Mouse (Mus musculus): ENCODE measurements around the gene Olfr173. TPM values are rescaled to one million over a fixed set of nuclear protein-coding genes. Genes with fewer than 3 reads are reported as not detected.

The Olfr173 gene
- not detected in 2 replicates for polyA plus RNA-seq (2016; fragmentation: Nextera tagmentation; extraction: Ambion mirVana)

DNA sequence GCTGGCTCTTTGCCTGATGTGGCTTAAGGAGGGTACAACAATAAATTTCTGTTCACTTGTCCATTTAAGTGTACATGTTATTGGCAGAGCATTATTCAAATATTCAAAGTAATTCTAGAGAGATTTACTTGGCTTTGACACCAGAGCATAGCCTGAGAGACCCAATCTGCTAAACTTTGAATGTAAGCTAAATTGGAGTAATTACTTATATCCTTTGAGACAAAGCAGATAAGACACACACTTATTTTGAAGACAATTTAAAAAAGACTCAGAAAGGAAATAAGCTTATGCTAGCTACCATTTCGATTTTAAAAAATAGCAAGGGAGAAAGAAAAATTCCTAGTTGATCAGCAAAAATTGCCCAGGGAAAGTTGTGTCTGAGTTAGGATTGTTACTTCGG lies at the start of gene Olfr173:
TSS of gene Olfr173 (minus strand) at position 101 of the 400 bp plus-strand sequence.
- H3K9me3 ChIP-seq = no peaks in the 10 kb centered on the region
- no peak for DNase-seq (ENCODE audit: low spot score)
- H3K27me3 ChIP-seq (replicated peaks; ENCODE audit: low read depth, poor library complexity, severe bottlenecking) = no peaks in the 10 kb centered on the region
- no peak within 1 kb of the TSS for H3K4me3 ChIP-seq
- no peaks in the 10 kb centered on the region for H3K36me3 ChIP-seq (replicated peaks)
- 74% methylated on average over 2 of the region's 2 CpGs for WGBS
- H3K4me1 ChIP-seq = no peaks in the 10 kb centered on the region
- no peak within 1 kb of the TSS for H3K27ac ChIP-seq (replicated peaks)

DNA sequence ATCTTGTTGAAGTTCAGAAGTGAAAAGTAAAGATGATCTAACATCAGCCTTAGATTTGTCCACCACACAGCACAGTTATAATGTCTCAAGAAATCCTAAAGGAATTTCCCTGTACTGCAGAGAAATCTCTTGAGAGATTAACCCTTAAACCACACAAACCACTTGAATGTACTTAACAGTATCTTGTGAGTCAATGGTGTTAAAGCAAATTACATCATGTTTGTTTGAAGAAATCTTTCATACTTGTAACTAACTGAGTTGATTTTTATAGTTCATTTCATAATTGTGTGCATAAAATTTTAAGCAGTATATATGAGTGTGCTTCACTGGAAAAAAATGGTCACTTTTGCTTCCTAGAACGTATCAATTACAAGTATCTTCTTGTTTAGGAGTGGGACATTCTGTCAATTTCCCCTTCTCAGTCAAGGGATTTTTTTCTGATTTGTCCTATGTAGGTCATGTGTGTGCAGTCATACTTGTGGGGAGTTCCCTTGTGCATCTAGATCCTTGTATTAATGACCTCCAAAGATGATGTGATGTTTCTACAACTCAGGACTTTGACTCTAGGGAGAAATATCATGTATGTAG lies 26.8 kb upstream of the Olfr173 start, which contains the start of gene Olfr175-ps1:
TSS of gene Olfr175-ps1 (minus strand) at position 51 of the 588 bp plus-strand sequence.
- 85% methylated on average over 1 of the region's 1 CpGs for WGBS
- DNase-seq (ENCODE audit: low spot score) = no peak
- no peak within 1 kb of the TSS for H3K4me3 ChIP-seq

GRCm38 (mm10) chr16:58763076-58763475 lies 37.0 kb downstream of the Olfr173 start, which contains the start of gene Olfr172:
Olfr172 (minus strand) TSS chr16:58763176.
- Histone ChIP-seq H3K36me3 (replicated peaks) (no peaks in the 10 kb centered on the region), H3K9me3 (no peaks in the 10 kb centered on the region), H3K4me1 (no peaks in the 10 kb centered on the region), H3K27ac (replicated peaks) (no peak within 1 kb of the TSS), H3K27me3 (replicated peaks; ENCODE audit: low read depth, poor library complexity, severe bottlenecking) (no peaks in the 10 kb centered on the region), H3K4me3 (no peak within 1 kb of the TSS)
- 89% methylated on average over 1 of the region's 1 CpGs for WGBS
- no peak for DNase-seq (ENCODE audit: low spot score)

More for the DNA sequence above, 26.8 kb upstream of the Olfr173 start, which contains the start of gene Olfr175-ps1:
- Histone ChIP-seq H3K36me3 (replicated peaks) (no peaks in the 10 kb centered on the region), H3K4me1 (no peaks in the 10 kb centered on the region), H3K27me3 (replicated peaks; ENCODE audit: low read depth, poor library complexity, severe bottlenecking) (no peaks in the 10 kb centered on the region), H3K27ac (replicated peaks) (no peak within 1 kb of the TSS), H3K9me3 (no peaks in the 10 kb centered on the region)

- H3K27ac ChIP-seq (replicated peaks) = no peak overlapping the region
- H3K36me3 ChIP-seq (replicated peaks) = no peaks in the 10 kb centered on the region
- H3K27me3 ChIP-seq (replicated peaks; ENCODE audit: low read depth, poor library complexity, severe bottlenecking) = no peaks in the 10 kb centered on the region
- H3K4me3 ChIP-seq = no peak overlapping the region
- H3K9me3 ChIP-seq = no peaks in the 10 kb centered on the region
- no peak for DNase-seq (ENCODE audit: low spot score)
- no peaks in the 10 kb centered on the region for H3K4me1 ChIP-seq
Observed at GRCm38 (mm10) chr16:58756191-58756590, 43.9 kb downstream of the Olfr173 start.

DNA sequence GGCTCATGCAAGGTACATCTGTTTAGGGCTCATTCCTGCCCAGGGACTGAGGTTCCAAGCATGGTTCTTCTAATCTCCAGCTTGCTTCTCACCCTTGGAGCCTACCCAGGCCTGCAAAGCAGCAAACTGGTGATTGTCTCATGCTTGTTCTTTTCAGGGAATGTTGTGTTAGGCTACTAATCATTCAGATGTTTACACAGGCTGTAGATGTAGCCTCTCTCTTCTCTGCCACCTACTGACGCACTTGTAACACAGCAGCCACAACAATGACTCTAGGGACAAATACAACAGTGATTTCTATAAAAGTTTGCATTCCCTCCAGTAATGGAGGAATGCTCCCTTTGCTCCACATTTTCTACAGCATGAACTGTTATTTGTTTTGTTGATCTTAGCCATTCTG lies 48.8 kb downstream of the Olfr173 start:
- Histone ChIP-seq H3K4me3 (no peak overlapping the region), H3K27ac (replicated peaks) (no peak overlapping the region), H3K36me3 (replicated peaks) (no peaks in the 10 kb centered on the region), H3K27me3 (replicated peaks; ENCODE audit: low read depth, poor library complexity, severe bottlenecking) (no peaks in the 10 kb centered on the region), H3K9me3 (no peaks in the 10 kb centered on the region), H3K4me1 (no peaks in the 10 kb centered on the region)
- WGBS = 45% methylated on average over 1 of the region's 1 CpGs
- DNase-seq (ENCODE audit: low spot score) = no peak

DNA sequence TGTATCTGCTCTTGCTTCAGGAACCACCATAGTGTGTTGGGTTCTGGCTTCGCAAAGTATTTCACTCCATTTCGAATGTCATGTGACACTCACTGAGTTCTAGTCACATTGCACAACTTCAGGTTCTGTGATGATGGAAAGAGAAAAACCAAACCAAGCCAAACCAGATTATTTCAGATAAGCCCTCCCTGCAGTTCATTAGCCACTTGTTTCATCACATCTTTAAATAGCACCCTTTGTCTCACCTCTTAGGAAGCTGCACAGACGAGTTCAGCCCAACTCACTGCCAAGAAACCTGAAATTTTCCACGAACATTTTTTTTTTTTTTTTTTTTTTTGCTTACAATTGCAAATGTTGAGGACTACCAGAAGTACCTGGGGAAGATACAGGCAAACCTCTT lies 53.4 kb downstream of the Olfr173 start:
- Histone ChIP-seq H3K4me3 (no peak overlapping the region), H3K27ac (replicated peaks) (no peak overlapping the region), H3K9me3 (no peaks in the 10 kb centered on the region), H3K36me3 (replicated peaks) (no peaks in the 10 kb centered on the region), H3K27me3 (replicated peaks; ENCODE audit: low read depth, poor library complexity, severe bottlenecking) (no peaks in the 10 kb centered on the region), H3K4me1 (no peaks in the 10 kb centered on the region)
- 75% methylated on average over 4 of the region's 4 CpGs for WGBS
- no peak for DNase-seq (ENCODE audit: low spot score)

Small RNA genes lying within 50 kb of the gene (microRNA-seq; reads per million reads assigned to microRNA genes)
- not detected for gene Gm27564

Other genes with a start within 250 kb of the Olfr173 start
- not detected in 2 replicates for gene Gm813, start 183.3 kb downstream of the Olfr173 start, polyA plus RNA-seq (2016; fragmentation: Nextera tagmentation; extraction: Ambion mirVana)
- gene E330017A01Rik, start 161.5 kb downstream of the Olfr173 start, polyA plus RNA-seq (2016; fragmentation: Nextera tagmentation; extraction: Ambion mirVana) = not detected in 2 replicates
- 25.0 and 26.9 TPM in 2 replicates for gene Cpox, start 130.0 kb downstream of the Olfr173 start, polyA plus RNA-seq (2016; fragmentation: Nextera tagmentation; extraction: Ambion mirVana)
- not detected in 2 replicates for gene Gpr15, start 81.2 kb downstream of the Olfr173 start, polyA plus RNA-seq (2016; fragmentation: Nextera tagmentation; extraction: Ambion mirVana)
- 101 and 105 TPM in 2 replicates for gene Cldnd1, start 72.4 kb downstream of the Olfr173 start, polyA plus RNA-seq (2016; fragmentation: Nextera tagmentation; extraction: Ambion mirVana)
- gene Olfr172, start 37.1 kb downstream of the Olfr173 start, polyA plus RNA-seq (2016; fragmentation: Nextera tagmentation; extraction: Ambion mirVana) = not detected in 2 replicates
- gene Olfr175-ps1, start 26.5 kb upstream of the Olfr173 start, polyA plus RNA-seq (2016; fragmentation: Nextera tagmentation; extraction: Ambion mirVana) = not detected in 2 replicates
- gene Olfr177, start 74.5 kb upstream of the Olfr173 start, polyA plus RNA-seq (2016; fragmentation: Nextera tagmentation; extraction: Ambion mirVana) = not detected in 2 replicates
- not detected in 2 replicates for gene Olfr178, start 91.8 kb upstream of the Olfr173 start, polyA plus RNA-seq (2016; fragmentation: Nextera tagmentation; extraction: Ambion mirVana)
- gene Olfr181, start 128.5 kb upstream of the Olfr173 start, polyA plus RNA-seq (2016; fragmentation: Nextera tagmentation; extraction: Ambion mirVana) = not detected in 2 replicates
- gene Olfr180, start 129.1 kb upstream of the Olfr173 start, polyA plus RNA-seq (2016; fragmentation: Nextera tagmentation; extraction: Ambion mirVana) = not detected in 2 replicates
- not detected in 2 replicates for gene Olfr183, start 195.1 kb upstream of the Olfr173 start, polyA plus RNA-seq (2016; fragmentation: Nextera tagmentation; extraction: Ambion mirVana)
- gene Olfr186, start 230.0 kb upstream of the Olfr173 start, polyA plus RNA-seq (2016; fragmentation: Nextera tagmentation; extraction: Ambion mirVana) = not detected in 2 replicates
- gene Olfr187, start 239.5 kb upstream of the Olfr173 start, polyA plus RNA-seq (2016; fragmentation: Nextera tagmentation; extraction: Ambion mirVana) = not detected in 2 replicates